Mouse (Mus musculus) hindlimb bud, embryonic 11.5 days (tissue): ENCODE data around the gene Rnf227.
A peak's percentile ranks its signal among the peaks of the same experiment; 100 is the strongest.

ENCODE experiments used
- DNase-seq: peaks from one replicate; pipeline ENCODE4 v3.0.0-alpha.2; 2012; ENCODE audit warnings: low read depth, low spot score; ENCODE audit errors: extremely low spot score

The Rnf227 gene

GRCm38 (mm10) chr11:69328517-69328916 is 11.7 kb upstream of the Rnf227 start:
- DNase-seq = no peak

GRCm38 (mm10) chr11:69331152-69331551 is 9.1 kb upstream of the Rnf227 start:
- no peak for DNase-seq

- DNase-seq = no peak
These were observed 8.3 kb upstream of the Rnf227 start for GRCm38 (mm10) chr11:69331929-69332405.

GRCm38 (mm10) chr11:69332713-69333253 is 7.5 kb upstream of the Rnf227 start:
- no peak for DNase-seq

- no peak for DNase-seq
These were observed 6.3 kb upstream of the Rnf227 start for GRCm38 (mm10) chr11:69333922-69334321.

- DNase-seq = no peak
These were observed 5.5 kb upstream of the Rnf227 start for GRCm38 (mm10) chr11:69334796-69335195.

GRCm38 (mm10) chr11:69346441-69346840 is 6.2 kb downstream of the Rnf227 start:
- DNase-seq = no peak

GRCm38 (mm10) chr11:69356544-69356943 is 16.3 kb downstream of the Rnf227 start:
- no peak for DNase-seq

GRCm38 (mm10) chr11:69357690-69358089 is 17.4 kb downstream of the Rnf227 start:
- no peak for DNase-seq

GRCm38 (mm10) chr11:69362021-69362420 is 21.8 kb downstream of the Rnf227 start:
- no peak for DNase-seq

- DNase-seq = no peak
These were observed 22.2 kb downstream of the Rnf227 start for GRCm38 (mm10) chr11:69362479-69362878.

GRCm38 (mm10) chr11:69364376-69364775 is 24.1 kb downstream of the Rnf227 start:
- DNase-seq = no peak

- no peak for DNase-seq
These were observed 24.6 kb downstream of the Rnf227 start for GRCm38 (mm10) chr11:69364910-69365309.

GRCm38 (mm10) chr11:69365722-69366121 is 25.5 kb downstream of the Rnf227 start:
- no peak for DNase-seq

- DNase-seq = peak; percentile 91
These were observed 26.0 kb downstream of the Rnf227 start for GRCm38 (mm10) chr11:69366157-69366854.

- peak; percentile 69 for DNase-seq
These were observed 26.8 kb downstream of the Rnf227 start for GRCm38 (mm10) chr11:69366855-69367615.

GRCm38 (mm10) chr11:69367616-69368355 is 27.5 kb downstream of the Rnf227 start:
- DNase-seq = no peak

- DNase-seq = no peak
These were observed 28.3 kb downstream of the Rnf227 start for GRCm38 (mm10) chr11:69368356-69369214.

GRCm38 (mm10) chr11:69369215-69369989 is 29.1 kb downstream of the Rnf227 start, which contains the start of gene Chd3:
Gene Chd3 (minus strand): TSS chr11:69369406.
- DNase-seq = no peak
